In the genomic region with DNA sequence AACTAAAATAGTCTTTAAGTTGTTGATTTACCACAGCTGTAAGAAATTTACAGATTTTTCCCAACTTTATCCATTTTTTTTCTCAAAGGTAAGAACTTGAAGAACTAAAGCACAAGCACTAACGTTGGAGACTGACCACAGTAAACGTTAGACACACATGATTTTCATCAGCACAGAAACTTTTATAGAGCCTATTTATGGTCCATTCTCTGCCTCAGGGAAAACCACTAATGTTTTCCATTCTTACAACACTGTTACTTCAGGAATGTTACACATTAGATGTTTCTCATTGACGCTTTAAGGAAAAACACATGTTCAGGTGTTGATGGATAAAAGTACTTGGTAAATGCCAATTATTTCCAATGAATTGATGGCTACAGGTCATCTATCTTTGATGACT, we compare ENCODE assay signal across 28 mouse cellular contexts.
A peak's percentile ranks its signal among the peaks of the same experiment; 100 is the strongest.
DNase-seq lines count a peak whose midpoint lies in the region; ATAC-seq lines count a peak whose summit lies in the region.
"Had no signal": no experiment of that assay in that cellular context is flagged by ENCODE, and none has a peak within 500 bp of the region (broad histone marks: within the 10 kb centered on the region; RNA-seq: fewer than 3 reads in every experiment).

No protein-coding gene starts in this region.

- H3K4me1 ChIP-seq in limb, embryonic 13.5 days = peaks cover 3% of the 10 kb centered on the region; the same call in 1 of the 2 replicates
- H3K4me1 ChIP-seq in hindbrain, embryonic 14.5 days (replicated peaks; ENCODE audit: control insufficient read depth, insufficient read depth, low read length) = no peaks in the 10 kb centered on the region
- H3K4me1 ChIP-seq: embryonic facial prominence, embryonic 13.5 days; forebrain, embryonic 10.5 days; forebrain, embryonic 13.5 days; hindbrain, embryonic 12.5 days had no signal

- peak; percentile 10 for DNase-seq in embryo, embryonic 11 days
- no peak for DNase-seq in embryo, embryonic 9.5 days (ENCODE audit: extremely low spot score)
- peak; percentile 8 for DNase-seq in embryo, embryonic 11.5 days (ENCODE audit: low read depth, low spot score)
- DNase-seq in forelimb bud, embryonic 11.5 days (ENCODE audit: low read depth, low spot score) = peak; percentile 81
- no peak for DNase-seq in spleen, adult 12 weeks (ENCODE audit: low spot score)
- DNase-seq in hindbrain, embryonic 14.5 days (ENCODE audit: low spot score) = no peak
- DNase-seq: adrenal gland, postnatal 10 days; adrenal gland, postnatal 36 days; B cell, adult 2 months; cerebellum, adult 18-20 months; cerebellum, adult 9-10 months; cerebellum, postnatal 14 days; gastrocnemius, adult 2 months; gastrocnemius, postnatal 14 days; heart, adult 11 months had no signal

- H3K9ac ChIP-seq in limb, embryonic 13.5 days = no peak overlapping the region
- no peak overlapping the region for H3K9ac ChIP-seq in hindbrain, embryonic 14.5 days
- H3K9ac ChIP-seq: embryonic facial prominence, embryonic 13.5 days; forebrain, embryonic 13.5 days; hindbrain, embryonic 12.5 days had no signal

- no peak overlapping the region for H3K4me3 ChIP-seq in limb, embryonic 13.5 days
- no peak overlapping the region for H3K4me3 ChIP-seq in hindbrain, embryonic 14.5 days (replicated peaks; ENCODE audit: low read length)
- H3K4me3 ChIP-seq: embryonic facial prominence, embryonic 13.5 days; forebrain, embryonic 10.5 days; forebrain, embryonic 13.5 days; gastrocnemius, adult 2 months; hindbrain, embryonic 12.5 days had no signal

- 10% methylated on average over 3 of the region's 3 CpGs for WGBS in limb, embryonic 13.5 days
- 90% methylated on average over 3 of the region's 3 CpGs for WGBS in hindbrain, embryonic 14.5 days

- no peak overlapping the region for H3K4me2 ChIP-seq in limb, embryonic 13.5 days (replicated peaks)
- no peak overlapping the region for H3K4me2 ChIP-seq in hindbrain, embryonic 14.5 days (replicated peaks)
- H3K4me2 ChIP-seq: embryonic facial prominence, embryonic 13.5 days; forebrain, embryonic 13.5 days; heart, embryonic 11.5 days; hindbrain, embryonic 12.5 days had no signal

- H3K36me3 ChIP-seq in limb, embryonic 13.5 days = no peaks in the 10 kb centered on the region
- no peaks in the 10 kb centered on the region for H3K36me3 ChIP-seq in hindbrain, embryonic 14.5 days (replicated peaks; ENCODE audit: control insufficient read depth, insufficient read depth)
- H3K36me3 ChIP-seq: embryonic facial prominence, embryonic 13.5 days; forebrain, embryonic 10.5 days; G1E; hindbrain, embryonic 12.5 days had no signal

- H3K27me3 ChIP-seq in limb, embryonic 13.5 days = no peaks in the 10 kb centered on the region
- no peaks in the 10 kb centered on the region for H3K27me3 ChIP-seq in hindbrain, embryonic 14.5 days (ENCODE audit: control insufficient read depth, insufficient read depth, low read length)
- H3K27me3 ChIP-seq: CH12.LX; embryonic facial prominence, embryonic 13.5 days; forebrain, embryonic 13.5 days; hindbrain, embryonic 12.5 days; Patski had no signal

- no peak overlapping the region for H3K27ac ChIP-seq in limb, embryonic 13.5 days
- H3K27ac ChIP-seq in hindbrain, embryonic 14.5 days = no peak overlapping the region
- H3K27ac ChIP-seq: embryonic facial prominence, embryonic 13.5 days; forebrain, embryonic 10.5 days; forebrain, embryonic 13.5 days; gastrocnemius, adult 2 months; hindbrain, embryonic 12.5 days had no signal

- no peaks in the 10 kb centered on the region for H3K9me3 ChIP-seq in limb, embryonic 13.5 days
- no peaks in the 10 kb centered on the region for H3K9me3 ChIP-seq in hindbrain, embryonic 14.5 days (ENCODE audit: control insufficient read depth, low read length)
- H3K9me3 ChIP-seq: embryonic facial prominence, embryonic 13.5 days; forebrain, embryonic 10.5 days; forebrain, embryonic 13.5 days; G1E; hindbrain, embryonic 12.5 days had no signal

- ATAC-seq in limb, embryonic 13.5 days (ENCODE audit: low FRiP score, low read depth) = peak; percentile 87; the same call in 1 of the 2 replicates
- ATAC-seq in hindbrain, embryonic 14.5 days (ENCODE audit: low FRiP score) = no peak
- ATAC-seq: forebrain, embryonic 13.5 days; forebrain, embryonic 16.5 days; hindbrain, embryonic 16.5 days; inflammation-experienced regulatory T-cells, adult 6 months; intestine, embryonic 16.5 days; Patski had no signal

Comparison
In these comparisons a context has a peak if more than half of its experiments do, and no peak if none do; other contexts are left out.
1. DNase-seq: peak in embryo, embryonic 11 days (single experiment), embryo, embryonic 11.5 days (single experiment) and forelimb bud, embryonic 11.5 days (single experiment); none in embryo, embryonic 9.5 days (single experiment), spleen, adult 12 weeks (single experiment) and hindbrain, embryonic 14.5 days (single experiment).